Comparison of ENCODE assay signal across 8 mouse cellular contexts in genomic region chr12:69985546-69985945, GRCm38 (mm10). TPM values are rescaled to one million over a fixed set of nuclear protein-coding genes. Genes with fewer than 3 reads are reported as not detected.
DNase-seq lines count a peak whose midpoint lies in the region; ATAC-seq and TF ChIP-seq lines count a peak whose summit lies in the region.

No protein-coding gene starts in this region.

- H3K4me1 ChIP-seq in erythroblast, embryonic 14.5 days (ENCODE audit: control insufficient read depth) = peaks cover 50% of the 10 kb centered on the region
- H3K4me1 ChIP-seq in G1E (ENCODE audit: insufficient read depth, low read depth, low read length) = peaks cover 38% of the 10 kb centered on the region
- H3K4me1 ChIP-seq in hindbrain, embryonic 12.5 days = peaks cover 15% of the 10 kb centered on the region

- H3K9me3 ChIP-seq in erythroblast, embryonic 14.5 days (ENCODE audit: control insufficient read depth, low read length) = no peaks in the 10 kb centered on the region
- H3K9me3 ChIP-seq in G1E (replicated peaks) = no peaks in the 10 kb centered on the region
- H3K9me3 ChIP-seq in hindbrain, embryonic 12.5 days (replicated peaks) = no peaks in the 10 kb centered on the region

- no peak overlapping the region for H3K27ac ChIP-seq in hindbrain, embryonic 12.5 days

- H3K4me2 ChIP-seq in hindbrain, embryonic 12.5 days (replicated peaks) = peak overlapping the region; percentile 77

- H3K27me3 ChIP-seq in erythroblast, embryonic 14.5 days (ENCODE audit: control insufficient read depth) = no peaks in the 10 kb centered on the region
- H3K27me3 ChIP-seq in G1E (ENCODE audit: insufficient read depth, low read length) = peaks cover 4% of the 10 kb centered on the region; the same call in 1 of the 2 replicates
- no peaks in the 10 kb centered on the region; the same call in 1 of the 2 replicates for H3K27me3 ChIP-seq in hindbrain, embryonic 12.5 days

- H3K36me3 ChIP-seq in erythroblast, embryonic 14.5 days (ENCODE audit: control insufficient read depth) = peaks cover 43% of the 10 kb centered on the region
- peaks cover 36% of the 10 kb centered on the region for H3K36me3 ChIP-seq in G1E (replicated peaks)
- peaks cover 28% of the 10 kb centered on the region for H3K36me3 ChIP-seq in hindbrain, embryonic 12.5 days

- peak overlapping the region; percentile 94; the same call in 1 of the 2 replicates for H3K9ac ChIP-seq in hindbrain, embryonic 12.5 days

- WGBS in hindbrain, embryonic 12.5 days = 42% methylated on average over 4 of the region's 4 CpGs

- no peak for DNase-seq in G1E (ENCODE audit: low spot score)
- peak; percentile 27 for DNase-seq in lung, postnatal 10 days
- DNase-seq in thymus, postnatal 0 days (ENCODE audit: low spot score) = no peak
- no peak for DNase-seq in cerebellum, adult 9-11 months
- DNase-seq in urinary bladder, postnatal 25 days (ENCODE audit: low spot score) = no peak

- H3K4me3 ChIP-seq in erythroblast, embryonic 14.5 days (replicated peaks) = peak overlapping the region; percentile 97
- peak overlapping the region; percentile 45; the same call in 1 of the 2 replicates for H3K4me3 ChIP-seq in G1E (ENCODE audit: low read depth, low read length)
- peak overlapping the region; percentile 89 for H3K4me3 ChIP-seq in hindbrain, embryonic 12.5 days

- TF ChIP-seq CTCF in G1E (IDR thresholded peaks at IDR 0.05; ENCODE audit: low read depth, low read length) = no peak

- no peak for ATAC-seq in erythroblast, adult 5-6 weeks (replicated peaks; ENCODE audit: low FRiP score, poor library complexity, severe bottlenecking)
- ATAC-seq in G1E (ENCODE audit: extremely low read depth, insufficient number of reproducible peaks, low FRiP score, poor library complexity, severe bottlenecking) = no peak
- ATAC-seq in hindbrain, embryonic 12.5 days (ENCODE audit: low FRiP score) = no peak

RNA-seq across cellular contexts. Expression of gene Sav1, which starts 1.3 kb away (rescaled TPM):
- polyA plus RNA-seq in erythroblast, embryonic 14.5 days (2012) = 1.6 and 2.0 TPM in 2 replicates
- 55.0 and 80.0 TPM in 2 replicates for total RNA-seq in erythroblast, adult 5-6 weeks (2015; ENCODE audit: low replicate concordance)
- 42.4 and 55.8 TPM in 2 replicates for total RNA-seq in erythroblast, adult 5-6 weeks (2017; ENCODE audit: low replicate concordance)
- total RNA-seq in G1E (2014; fragmentation: Nextera tagmentation) (138 and 156 TPM in 2 replicates), G1E (2017) (61.3 and 79.9 TPM in 2 replicates)
- 26.7 and 36.1 TPM in 2 replicates for polyA plus RNA-seq in G1E (2012)
- 8.9 and 9.0 TPM in 2 replicates for polyA plus RNA-seq in hindbrain, embryonic 12.5 days (2016; fragmentation: Nextera tagmentation; extraction: Ambion mirVana)
- 5.1 and 5.5 TPM in 2 replicates for polyA plus RNA-seq in thymus, postnatal 0 days (2015; fragmentation: Nextera tagmentation; extraction: Ambion mirVana)

Comparison
In these comparisons a context has a peak if more than half of its experiments do, and no peak if none do; other contexts are left out.
1. H3K4me3 ChIP-seq: peak in every context shown above with its lines; median percentile 97 in erythroblast, embryonic 14.5 days; 89 in hindbrain, embryonic 12.5 days; 45 in G1E.